Mouse (Mus musculus) macrophage (primary cell): Measurements from ENCODE around the gene Stat1. TPM values are rescaled to one million over a fixed set of nuclear protein-coding genes. Genes with fewer than 3 reads are reported as not detected.
A peak's percentile ranks its signal among the peaks of the same experiment; 100 is the strongest.

Experiments
- H3K27ac ChIP-seq: fragments of 350-480 bp; formaldehyde crosslinking; 2 replicates; pipeline ENCODE4 v1.9.0; 2021
- H3K36me3 ChIP-seq: fragments of 350-480 bp; formaldehyde crosslinking; 2 replicates; pipeline ENCODE4 v1.9.0; 2021; ENCODE audit errors: inconsistent target
- H3K4me3 ChIP-seq: fragments of 350-480 bp; formaldehyde crosslinking; 2 replicates; pipeline ENCODE4 v1.9.0; 2021; ENCODE audit errors: inconsistent target
- H3K79me2 ChIP-seq: fragments of 350-480 bp; formaldehyde crosslinking; 2 replicates; pipeline ENCODE4 v1.9.0; 2021; ENCODE audit errors: inconsistent target
- WGBS: methylation state at CpG from one replicate; pipeline ENCODE4 v1.1.7; 2026; ENCODE audit warnings: inconsistent platforms; ENCODE audit not compliant: missing documents; 5-methylcytosine and 5-hydroxymethylcytosine counted together
- polyA plus RNA-seq: library from polyadenylated mRNA; stranded (reverse); fragments of 250-400 nt; gene quantifications from 3 replicates; pipeline ENCODE4 v1.2.4, GENCODE M21; 2018; ENCODE audit warnings: inconsistent platforms
- total RNA-seq, 78 experiments: library from RNA; depleted of rRNA; stranded (reverse); fragments of 250-400 nt; gene quantifications; 1 replicate in 9 of 78; 2 replicates in 24 of 78; 3 replicates in 43 of 78; 4 replicates in 2 of 78; pipeline ENCODE4 v1.2.4; 2018; ENCODE audit warnings: inconsistent platforms in 56 of 78

Stat1 gene
- total RNA-seq (2018; cell fraction: chromatin; rRNA removed) = 1,000 to 10,000 TPM in 11 of 26 experiments, 100 to 1,000 TPM in 15; 220 to 2,159 (median 851) TPM
- total RNA-seq (2018; cell fraction: cytosol; rRNA removed) = 1,000 to 10,000 TPM in 11 of 26 experiments, 100 to 1,000 TPM in 15; 200 to 1,584 (median 595) TPM
- 1,000 to 10,000 TPM in 12 of 26 experiments, 100 to 1,000 TPM in 14; 209 to 1,911 (median 748) TPM for total RNA-seq (2018; cell fraction: nucleus; rRNA removed)
- 230 to 518 TPM (median 277 TPM) in 3 replicates for polyA plus RNA-seq

- Histone ChIP-seq H3K79me2 (peaks cover 48% of the 10 kb centered on the region), H3K27ac (peak within 1 kb of the TSS; percentile 86), H3K36me3 (peaks cover 39% of the 10 kb centered on the region), H3K4me3 (peak within 1 kb of the TSS; percentile 99)
- 7% methylated on average over 33 of the region's 37 CpGs for WGBS
These were observed at the start of gene Stat1 for GRCm38 (mm10) chr1:52118860-52119591. Gene Stat1 (plus strand): TSS chr1:52119440.

DNA sequence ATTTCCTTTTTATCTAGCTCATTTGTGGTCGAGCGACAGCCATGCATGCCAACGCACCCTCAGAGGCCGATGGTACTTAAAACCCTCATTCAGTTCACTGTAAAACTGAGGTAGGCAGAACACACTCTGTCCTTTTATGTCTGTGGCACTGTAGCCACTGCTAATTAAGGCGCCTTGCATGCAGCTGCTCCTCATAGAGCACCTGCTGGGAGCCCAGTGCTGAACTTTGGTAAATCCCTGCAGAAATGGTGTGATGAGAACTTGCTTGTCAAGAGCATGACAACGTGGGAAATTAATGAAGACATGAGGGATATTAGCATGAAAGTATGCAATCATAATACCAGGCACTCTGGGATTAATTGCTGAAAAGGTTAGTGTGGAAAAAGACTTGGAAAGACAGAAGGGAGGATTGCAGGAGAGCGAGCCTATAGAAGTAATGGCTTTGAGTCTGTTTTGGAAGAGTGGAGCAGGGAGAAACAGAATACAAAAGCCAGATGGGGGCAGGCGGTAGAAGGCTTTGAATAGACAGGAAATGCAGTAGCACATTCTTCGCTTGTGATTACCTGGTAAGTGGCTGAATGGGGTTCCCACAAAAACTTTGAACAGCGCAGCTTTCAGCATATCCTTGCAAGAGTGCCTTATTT, 39.4 kb upstream of the Stat1 start:
- no peak overlapping the region for H3K27ac ChIP-seq
- WGBS = 92% methylated on average over 10 of the region's 10 CpGs
- no peak overlapping the region for H3K4me3 ChIP-seq
- H3K36me3 ChIP-seq = no peaks in the 10 kb centered on the region
- H3K79me2 ChIP-seq = no peaks in the 10 kb centered on the region

DNA sequence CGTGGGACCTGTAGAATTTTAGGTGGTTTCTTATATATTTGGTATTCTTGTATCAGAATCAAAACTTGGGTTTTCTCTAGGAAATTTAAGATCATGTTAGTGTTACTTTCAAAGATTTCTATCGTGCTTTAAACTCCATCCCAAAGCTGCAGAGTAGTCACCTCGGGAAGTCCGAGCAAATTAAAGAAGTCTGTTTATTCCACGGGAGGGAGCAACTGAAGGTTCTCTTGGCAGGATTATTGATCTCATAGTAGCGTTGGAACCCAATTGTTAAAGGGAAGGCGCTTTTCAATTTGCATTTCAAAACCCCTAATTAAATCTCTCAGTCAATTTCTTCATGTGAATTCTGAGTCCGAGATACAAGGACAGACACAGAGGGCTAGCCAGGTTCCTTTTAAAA, 38.9 kb upstream of the Stat1 start:
- Histone ChIP-seq H3K79me2 (no peaks in the 10 kb centered on the region), H3K27ac (no peak overlapping the region)
- WGBS = 92% methylated on average over 8 of the region's 8 CpGs

DNA sequence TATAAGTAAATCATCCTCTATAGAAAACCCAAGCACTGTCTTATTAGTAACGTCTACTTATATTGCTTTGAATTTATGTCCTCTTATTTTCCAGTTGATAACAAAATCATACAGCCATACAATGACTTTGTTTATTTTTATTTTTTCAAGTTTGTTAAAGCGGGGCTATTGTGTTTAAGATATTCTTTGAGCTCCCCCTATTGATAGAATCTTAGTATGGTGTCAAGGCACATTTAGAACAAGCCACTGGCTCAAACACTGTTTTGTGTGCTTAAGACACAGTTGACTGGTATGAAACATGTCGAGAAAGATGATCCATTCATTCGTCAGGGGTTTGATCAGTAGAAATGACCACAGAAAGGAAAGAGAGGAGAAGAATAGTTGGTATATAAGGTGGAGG, 33.0 kb upstream of the Stat1 start:
- 59% methylated on average over 4 of the region's 4 CpGs for WGBS
- Histone ChIP-seq H3K27ac (no peak overlapping the region), H3K79me2 (no peaks in the 10 kb centered on the region), H3K36me3 (no peaks in the 10 kb centered on the region), H3K4me3 (no peak overlapping the region)

More for the DNA sequence above, 38.9 kb upstream of the Stat1 start:
- Histone ChIP-seq H3K4me3 (no peak overlapping the region), H3K36me3 (no peaks in the 10 kb centered on the region)

DNA sequence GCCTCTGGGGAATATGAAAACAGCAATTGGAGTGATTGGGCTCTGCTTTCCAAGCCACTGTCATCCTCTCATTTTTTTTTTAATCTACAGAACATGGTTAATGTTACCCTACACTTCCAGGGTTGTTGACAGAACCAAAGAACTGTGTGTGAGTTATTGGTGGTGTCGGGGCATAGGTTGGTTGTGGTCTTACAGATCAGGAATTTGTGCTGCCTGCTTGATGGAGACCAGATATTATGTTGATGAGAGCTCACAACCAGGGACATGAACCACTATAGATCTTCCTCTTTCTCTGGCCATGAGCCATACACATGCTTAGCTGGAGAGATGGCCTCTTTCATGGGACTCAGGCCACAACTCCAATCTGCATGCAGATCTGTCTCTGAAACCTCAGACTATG, 32.1 kb upstream of the Stat1 start:
- Histone ChIP-seq H3K27ac (no peak overlapping the region), H3K36me3 (no peaks in the 10 kb centered on the region), H3K79me2 (no peaks in the 10 kb centered on the region), H3K4me3 (no peak overlapping the region)
- WGBS = 93% methylated on average over 1 of the region's 1 CpGs

DNA sequence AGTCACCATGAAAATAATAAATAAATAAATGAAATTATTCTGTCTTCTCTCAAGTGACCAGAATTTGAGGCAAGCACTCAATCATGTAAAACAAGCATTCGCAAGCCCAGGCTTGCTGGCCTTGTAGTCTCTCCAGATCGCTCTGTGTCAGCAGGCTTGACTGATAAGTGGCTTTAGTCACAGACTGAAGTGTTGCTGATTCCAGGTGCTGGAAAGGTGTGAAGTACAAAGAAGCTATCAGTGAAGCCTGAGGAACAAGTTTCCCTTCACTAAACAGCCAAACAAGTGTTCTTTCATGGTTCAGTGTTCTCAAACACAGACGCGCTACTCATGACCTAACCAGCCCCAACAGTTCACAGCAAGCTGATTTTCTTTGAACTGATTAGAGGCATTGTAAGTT, 30.6 kb upstream of the Stat1 start:
- 93% methylated on average over 4 of the region's 4 CpGs for WGBS
- H3K79me2 ChIP-seq = no peaks in the 10 kb centered on the region
- no peak overlapping the region for H3K27ac ChIP-seq
- no peak overlapping the region for H3K4me3 ChIP-seq
- no peaks in the 10 kb centered on the region for H3K36me3 ChIP-seq

DNA sequence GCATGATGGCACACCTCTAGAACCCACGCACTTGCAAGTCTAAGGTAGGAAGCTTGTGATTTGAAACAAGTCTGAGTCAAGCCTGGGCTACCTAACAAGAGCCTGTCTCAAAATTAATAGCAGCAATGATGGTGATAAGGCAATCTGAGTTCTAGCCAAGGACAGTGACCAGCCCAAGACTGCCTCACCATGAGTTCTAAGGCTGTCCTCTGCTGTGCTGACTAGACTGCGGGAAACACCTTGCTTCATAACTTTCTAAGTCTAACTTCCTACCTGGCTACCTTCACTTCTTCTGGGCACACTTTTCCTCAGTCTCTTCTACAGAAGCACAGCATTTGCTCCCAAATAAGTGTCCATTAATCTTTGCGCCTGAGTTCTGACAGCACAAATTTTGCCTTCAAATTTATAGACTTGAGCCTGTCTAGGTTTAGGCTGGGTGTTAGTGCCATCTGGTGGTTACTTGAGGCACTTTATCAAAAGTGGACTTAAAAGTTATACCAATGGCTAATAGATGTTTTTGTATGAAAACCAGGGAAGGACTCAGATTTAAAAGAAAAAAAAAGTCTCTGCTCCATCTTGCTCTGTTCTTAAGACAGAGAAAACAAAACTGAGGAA, 20.5 kb upstream of the Stat1 start:
- H3K27ac ChIP-seq = no peak overlapping the region
- H3K79me2 ChIP-seq = no peaks in the 10 kb centered on the region
- no peak overlapping the region for H3K4me3 ChIP-seq
- WGBS = 87% methylated on average over 3 of the region's 3 CpGs
- no peaks in the 10 kb centered on the region for H3K36me3 ChIP-seq

DNA sequence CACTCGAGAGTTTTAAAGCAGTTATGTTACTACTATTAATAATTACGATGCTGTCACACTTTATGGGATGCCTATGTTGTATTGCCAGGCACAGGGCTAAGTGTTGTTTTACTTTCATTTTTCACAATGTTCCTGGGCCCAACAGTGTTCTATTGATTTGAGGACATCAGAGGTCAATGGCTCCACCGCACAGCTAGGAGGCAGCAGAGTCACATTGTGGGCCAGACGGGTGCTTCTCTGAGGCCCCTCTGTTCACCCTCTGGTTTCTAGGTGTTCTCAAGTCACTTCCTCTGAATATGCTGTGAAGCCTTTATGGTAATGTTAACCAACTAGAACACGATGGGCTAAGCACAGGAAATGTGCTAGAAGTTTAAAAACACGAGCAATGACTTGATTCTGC, 18.7 kb upstream of the Stat1 start:
- Histone ChIP-seq H3K4me3 (no peak overlapping the region), H3K79me2 (no peaks in the 10 kb centered on the region), H3K36me3 (no peaks in the 10 kb centered on the region), H3K27ac (no peak overlapping the region)
- WGBS = 64% methylated on average over 6 of the region's 6 CpGs

DNA sequence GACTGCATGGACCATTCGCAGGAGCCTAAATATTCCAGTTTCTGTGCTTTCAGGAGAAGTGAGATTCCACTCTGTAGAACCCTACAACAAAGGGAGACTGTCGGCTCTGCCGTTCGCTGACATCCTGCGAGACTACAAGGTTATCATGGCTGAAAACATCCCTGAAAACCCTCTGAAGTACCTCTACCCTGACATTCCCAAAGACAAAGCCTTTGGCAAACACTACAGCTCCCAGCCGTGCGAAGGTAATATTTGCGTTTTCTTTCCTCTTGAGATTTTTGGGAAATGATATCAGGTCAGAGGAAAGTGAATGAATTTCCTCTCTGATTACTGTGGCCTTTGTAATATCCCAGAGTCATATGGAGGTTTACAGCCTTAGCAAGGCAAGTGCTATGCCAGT, 16.4 kb upstream of the Stat1 start:
- H3K4me3 ChIP-seq = no peak overlapping the region
- no peaks in the 10 kb centered on the region for H3K79me2 ChIP-seq
- H3K27ac ChIP-seq = no peak overlapping the region
- no peaks in the 10 kb centered on the region for H3K36me3 ChIP-seq
- WGBS = 96% methylated on average over 8 of the region's 8 CpGs

DNA sequence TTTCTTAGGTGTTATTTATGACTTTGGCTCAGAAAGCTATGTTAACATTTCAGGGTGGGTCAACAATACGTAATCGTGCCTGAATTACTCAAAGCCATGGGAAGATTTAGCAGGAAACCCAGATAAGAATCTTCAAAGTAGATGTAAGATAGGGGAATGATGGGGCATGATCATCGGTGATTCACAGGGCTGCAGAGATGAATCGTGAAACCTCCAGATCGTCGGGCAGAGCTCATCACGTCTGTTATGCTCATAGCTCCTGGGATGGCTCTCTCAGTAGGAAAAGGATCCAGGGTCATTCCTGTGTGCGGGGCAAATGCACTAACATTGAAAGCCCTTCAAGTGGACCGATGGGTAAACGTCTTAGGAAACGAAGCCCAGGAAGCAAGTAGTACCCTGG, 12.0 kb upstream of the Stat1 start:
- 96% methylated on average over 11 of the region's 11 CpGs for WGBS
- Histone ChIP-seq H3K36me3 (no peaks in the 10 kb centered on the region), H3K4me3 (no peak overlapping the region)

GRCm38 (mm10) chr1:52111217-52111616, 8.0 kb upstream of the Stat1 start:
- H3K4me3 ChIP-seq = no peak overlapping the region
- H3K36me3 ChIP-seq = no peaks in the 10 kb centered on the region
- no peaks in the 10 kb centered on the region for H3K79me2 ChIP-seq
- WGBS = 53% methylated on average over 3 of the region's 3 CpGs
- no peak overlapping the region for H3K27ac ChIP-seq

More for the DNA sequence above, 12.0 kb upstream of the Stat1 start:
- Histone ChIP-seq H3K79me2 (no peaks in the 10 kb centered on the region), H3K27ac (no peak overlapping the region)

DNA sequence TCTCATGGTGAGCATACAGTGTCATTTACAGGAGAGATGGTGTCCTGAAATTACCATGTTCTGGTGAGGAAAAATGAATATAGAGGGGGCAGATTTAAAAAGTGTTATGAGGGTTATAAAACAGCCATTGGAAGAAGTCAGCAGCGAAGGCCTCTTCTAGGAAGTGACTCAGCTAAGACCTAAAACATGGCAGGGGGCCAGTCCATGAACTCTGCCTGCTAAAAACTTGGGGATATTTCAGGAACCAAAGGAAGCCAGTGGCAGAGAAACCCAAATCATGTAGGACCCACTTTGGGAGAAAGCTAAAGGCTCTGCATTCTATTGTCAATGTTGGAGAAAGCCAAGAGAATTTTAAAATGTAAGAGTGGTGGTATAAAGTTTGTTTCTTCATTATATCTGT, 6.9 kb upstream of the Stat1 start:
- H3K4me3 ChIP-seq = no peak overlapping the region
- no peaks in the 10 kb centered on the region for H3K36me3 ChIP-seq
- WGBS = 21% methylated on average over 1 of the region's 1 CpGs
- peak overlapping the region; percentile 25; the same call in 1 of the 2 replicates for H3K27ac ChIP-seq
- H3K79me2 ChIP-seq = no peaks in the 10 kb centered on the region

GRCm38 (mm10) chr1:52113067-52113665, 6.1 kb upstream of the Stat1 start:
- Histone ChIP-seq H3K79me2 (no peaks in the 10 kb centered on the region), H3K36me3 (no peaks in the 10 kb centered on the region), H3K27ac (peak overlapping the region; percentile 72), H3K4me3 (peak overlapping the region; percentile 18; the same call in 1 of the 2 replicates)
- WGBS = 9% methylated on average over 6 of the region's 7 CpGs

- under 1% methylated on average over 32 of the region's 32 CpGs for WGBS
- no peaks in the 10 kb centered on the region for H3K36me3 ChIP-seq
These were observed 5.6 kb upstream of the Stat1 start for GRCm38 (mm10) chr1:52113666-52114069.

More at GRCm38 (mm10) chr1:52113666-52114069, 5.6 kb upstream of the Stat1 start:
- no peaks in the 10 kb centered on the region for H3K79me2 ChIP-seq
- peak overlapping the region; percentile 18; the same call in 1 of the 2 replicates for H3K4me3 ChIP-seq
- peak overlapping the region; percentile 72 for H3K27ac ChIP-seq
